Mouse (Mus musculus): ENCODE results near the gene Cbr4. TPM values are rescaled to one million over a fixed set of nuclear protein-coding genes. Genes with fewer than 3 reads are reported as not detected.

Cbr4 gene
- total and polyA plus RNA-seq, 3 experiments, result 37.0 to 59.1 (median 40.2) TPM

GRCm38 (mm10) chr8:61555343-61555742, 67.8 kb downstream of the Cbr4 start:
- Histone ChIP-seq H3K9me3 (replicated peaks; ENCODE audit: low read length) (no peaks in the 10 kb centered on the region), H3K27me3 (replicated peaks) (no peaks in the 10 kb centered on the region), H3K4me2 (ENCODE audit: insufficient read depth, low read depth, poor library complexity, severe bottlenecking) (peak overlapping the region; percentile 92), H3K4me1 (ENCODE audit: control insufficient read depth in 1 of 2, insufficient read depth in 2 of 2) (peaks cover 26 to 69% of the 10 kb centered on the region in 2 experiments), H3K4me3 (replicated peaks in 1 of 3; ENCODE audit: low read depth in 2 of 3, low read length in 2 of 3, poor library complexity in 1 of 3) (no peak overlapping the region), H3K36me3 (replicated peaks in 1 of 2; ENCODE audit: control insufficient read depth in 1 of 2, insufficient read depth in 1 of 2, low read length in 1 of 2) (no peaks in the 10 kb centered on the region), H3K9ac (ENCODE audit: insufficient read depth, low read depth) (no peak overlapping the region), H3K79me2 (replicated peaks; ENCODE audit: control insufficient read depth, extremely low read depth, insufficient read depth, poor library complexity, severe bottlenecking) (no peaks in the 10 kb centered on the region; the same call in 1 of the 2 replicates), H3K27ac (ENCODE audit: insufficient read depth, low read depth) (peak overlapping the region; percentile 96)
- no peak for DNase-seq (ENCODE audit: extremely low read depth)
- dilution Hi-C loops (cut with MboI; ENCODE audit: extremely low pct_ligation_motif_present, extremely low pct_unique_long_range_greater_than_20kb, low sequenced_read_pairs) (no loop called here), in situ Hi-C loops (cut with MboI; ENCODE audit: low pct_ligation_motif_present, low pct_unique_long_range_greater_than_20kb, low sequenced_read_pairs) (no loop called here)
- TF ChIP-seq TBP (conservative IDR thresholded peaks at IDR 0.05; ENCODE audit: low read depth, low read length) (no peak), MAX (IDR thresholded peaks at IDR 0.05; ENCODE audit: low read length) (no peak), ELF1 (IDR thresholded peaks at IDR 0.05; ENCODE audit: low read depth, low read length) (no peak), USF1 (IDR thresholded peaks at IDR 0.05; ENCODE audit: low read depth, low read length) (no peak), JUN (IDR thresholded peaks at IDR 0.05; ENCODE audit: insufficient read depth, low read depth, low read length) (no peak)

GRCm38 (mm10) chr8:61556219-61556618, 68.7 kb downstream of the Cbr4 start:
- dilution Hi-C loops (cut with MboI; ENCODE audit: extremely low pct_ligation_motif_present, extremely low pct_unique_long_range_greater_than_20kb, low sequenced_read_pairs), result no loop called here
- Histone ChIP-seq H3K27me3 (replicated peaks) (no peaks in the 10 kb centered on the region), H3K36me3 (replicated peaks in 1 of 2; ENCODE audit: control insufficient read depth in 1 of 2, insufficient read depth in 1 of 2, low read length in 1 of 2) (no peaks in the 10 kb centered on the region), H3K9ac (ENCODE audit: insufficient read depth, low read depth) (peak overlapping the region; percentile 37; the same call in 1 of the 2 replicates), H3K27ac (ENCODE audit: insufficient read depth, low read depth) (peak overlapping the region; percentile 96), H3K79me2 (replicated peaks; ENCODE audit: control insufficient read depth, extremely low read depth, insufficient read depth, poor library complexity, severe bottlenecking) (no peaks in the 10 kb centered on the region; the same call in 1 of the 2 replicates), H3K4me2 (ENCODE audit: insufficient read depth, low read depth, poor library complexity, severe bottlenecking) (peak overlapping the region; percentile 92), H3K9me3 (replicated peaks; ENCODE audit: low read length) (no peaks in the 10 kb centered on the region), H3K4me3 (replicated peaks in 1 of 3; ENCODE audit: low read depth in 2 of 3, low read length in 2 of 3, poor library complexity in 1 of 3) (no peak overlapping the region), H3K4me1 (ENCODE audit: control insufficient read depth in 1 of 2, insufficient read depth in 2 of 2) (peaks cover 31 to 77% of the 10 kb centered on the region in 2 experiments)
- TF ChIP-seq MAZ (IDR thresholded peaks at IDR 0.05; ENCODE audit: low read depth, low read length), result no peak
- TF ChIP-seq TBP (conservative IDR thresholded peaks at IDR 0.05; ENCODE audit: low read depth, low read length), result no peak
- no peak for TF ChIP-seq USF1 (IDR thresholded peaks at IDR 0.05; ENCODE audit: low read depth, low read length)
- peak; percentile 18; the same call in 1 of the 2 replicates for TF ChIP-seq USF2 (conservative IDR thresholded peaks at IDR 0.05; ENCODE audit: low read depth, low read length)
- TF ChIP-seq MYC (IDR thresholded peaks at IDR 0.05; ENCODE audit: low read depth, low read length), result peak; percentile 46; the same call in 1 of the 2 replicates
- TF ChIP-seq POLR2AphosphoS2 (IDR thresholded peaks at IDR 0.05; ENCODE audit: low read depth, low read length), result no peak
- TF ChIP-seq EP300 (IDR thresholded peaks at IDR 0.05; ENCODE audit: low read length), result no peak
- TF ChIP-seq MAX (IDR thresholded peaks at IDR 0.05; ENCODE audit: low read length), result peak; percentile 54
- no peak for TF ChIP-seq GABPA (IDR thresholded peaks at IDR 0.05; ENCODE audit: insufficient replicate concordance, low read depth, low read length)
- TF ChIP-seq SMC3 (IDR thresholded peaks at IDR 0.05; ENCODE audit: low read depth, low read length), result no peak
- no peak for TF ChIP-seq RCOR1 (conservative IDR thresholded peaks at IDR 0.05; ENCODE audit: low read depth, low read length)
- no peak for TF ChIP-seq ZC3H11A (IDR thresholded peaks at IDR 0.05; ENCODE audit: low read depth, low read length)
- TF ChIP-seq MXI1 (IDR thresholded peaks at IDR 0.05; ENCODE audit: low read depth, low read length), result no peak
- TF ChIP-seq ZNF384 (IDR thresholded peaks at IDR 0.05; ENCODE audit: low read depth, low read length), result no peak
- DNase-seq (ENCODE audit: extremely low read depth), result no peak
- in situ Hi-C loops (cut with MboI; ENCODE audit: low pct_ligation_motif_present, low pct_unique_long_range_greater_than_20kb, low sequenced_read_pairs), result no loop called here

All from CH12.LX (cell line).